Mouse (Mus musculus): Measurements from ENCODE around the gene Specc1. TPM values are rescaled to one million over a fixed set of nuclear protein-coding genes. Genes with fewer than 3 reads are reported as not detected.

Specc1 gene
- total RNA-seq, 2 experiments from 2014 or later: 85.8 to 91.6 TPM

DNA sequence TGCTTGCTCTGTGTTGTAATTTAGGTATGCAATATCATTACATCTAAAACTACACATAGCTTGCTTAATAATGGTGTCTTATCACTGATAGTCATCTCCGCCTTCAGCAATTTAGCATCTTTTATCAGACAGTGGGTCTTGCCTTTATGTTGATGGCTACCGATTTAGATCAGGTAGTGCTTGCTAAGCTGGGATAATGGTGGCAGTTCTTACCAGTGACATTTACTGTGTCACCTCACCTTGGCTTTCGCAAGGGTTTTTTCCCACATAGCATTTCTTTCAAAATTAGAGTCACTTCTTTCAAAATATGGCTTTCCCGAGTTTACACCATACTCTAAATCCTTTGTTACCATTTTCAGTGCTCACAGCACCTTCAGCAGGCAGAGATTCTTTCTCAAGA is 196.5 kb downstream of the Specc1 start:
- no peak for DNase-seq (ENCODE audit: low spot score in 2 of 2)
- no peak for TF ChIP-seq CTCF (conservative IDR thresholded peaks at IDR 0.05)
- H3K4me3 ChIP-seq: no peak overlapping the region
- no peak overlapping the region for H3K27ac ChIP-seq

DNA sequence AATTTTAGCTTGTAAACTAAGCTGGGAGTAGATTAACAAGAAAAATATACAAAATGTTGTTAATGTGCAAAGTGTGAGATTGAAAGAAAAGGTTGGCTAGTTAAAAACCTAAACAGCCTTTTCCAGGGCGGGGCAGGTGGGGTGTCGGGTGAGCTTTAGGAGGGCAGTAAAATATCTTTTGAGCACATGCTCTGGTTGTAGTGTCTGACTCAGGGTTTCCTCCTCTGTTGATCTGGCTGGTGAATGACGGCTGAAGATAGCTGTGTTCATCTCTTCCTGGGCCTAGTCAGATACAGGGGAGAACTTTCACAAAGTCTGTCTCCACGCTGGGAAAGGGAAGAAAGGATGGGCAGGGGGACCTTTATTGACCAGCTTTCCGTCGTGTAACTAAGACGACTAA is 203.2 kb downstream of the Specc1 start:
- TF ChIP-seq CTCF (conservative IDR thresholded peaks at IDR 0.05): no peak
- no peak for DNase-seq (ENCODE audit: low spot score in 2 of 2)
- no peak overlapping the region for H3K4me3 ChIP-seq
- H3K27ac ChIP-seq: no peak overlapping the region

DNA sequence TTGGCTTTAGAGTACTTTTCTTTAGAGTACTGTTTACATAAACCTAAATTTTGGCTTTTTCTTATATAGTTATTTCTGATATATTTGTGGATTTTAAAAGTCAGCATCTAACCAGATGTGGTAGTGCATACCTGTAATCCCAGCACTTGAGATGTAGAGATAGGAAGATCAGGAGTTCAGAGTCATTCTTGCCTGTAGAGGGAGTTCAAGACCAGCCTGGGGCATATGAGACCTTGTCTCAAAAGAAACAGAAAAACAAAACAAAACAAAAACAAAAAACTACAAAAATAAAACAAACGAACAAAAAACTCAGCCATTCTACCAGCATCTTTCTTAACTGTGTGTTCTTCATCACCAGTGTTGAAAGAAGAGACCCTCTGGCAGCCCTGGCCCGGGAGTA is 204.9 kb downstream of the Specc1 start:
- H3K4me3 ChIP-seq: no peak overlapping the region
- no peak overlapping the region for H3K27ac ChIP-seq
- DNase-seq (ENCODE audit: low spot score in 2 of 2): no peak
- peak; percentile 25; the same call in 1 of the 2 replicates for TF ChIP-seq CTCF (conservative IDR thresholded peaks at IDR 0.05)

DNA sequence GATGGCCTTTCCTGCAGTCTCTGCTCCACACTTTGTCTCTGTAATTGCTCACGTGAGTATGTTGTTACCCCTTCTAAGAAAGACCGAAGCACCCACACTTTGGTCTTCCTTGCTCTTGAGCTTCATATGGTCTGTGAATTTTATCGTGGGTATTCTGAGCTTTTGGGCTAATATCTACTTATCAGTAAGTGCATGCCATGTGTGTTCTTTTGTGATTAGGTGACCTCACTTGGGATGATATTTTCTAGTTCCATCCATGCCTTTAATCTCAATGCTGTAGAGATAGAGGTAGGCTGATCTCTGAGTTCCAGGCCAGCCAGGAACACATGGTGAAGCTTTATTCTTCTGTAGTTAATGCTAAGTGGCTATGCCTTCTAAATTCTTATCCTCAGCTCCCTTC is 207.8 kb downstream of the Specc1 start:
- no peak overlapping the region for H3K27ac ChIP-seq
- DNase-seq (ENCODE audit: low spot score in 2 of 2): no peak
- no peak for TF ChIP-seq CTCF (conservative IDR thresholded peaks at IDR 0.05)

DNA sequence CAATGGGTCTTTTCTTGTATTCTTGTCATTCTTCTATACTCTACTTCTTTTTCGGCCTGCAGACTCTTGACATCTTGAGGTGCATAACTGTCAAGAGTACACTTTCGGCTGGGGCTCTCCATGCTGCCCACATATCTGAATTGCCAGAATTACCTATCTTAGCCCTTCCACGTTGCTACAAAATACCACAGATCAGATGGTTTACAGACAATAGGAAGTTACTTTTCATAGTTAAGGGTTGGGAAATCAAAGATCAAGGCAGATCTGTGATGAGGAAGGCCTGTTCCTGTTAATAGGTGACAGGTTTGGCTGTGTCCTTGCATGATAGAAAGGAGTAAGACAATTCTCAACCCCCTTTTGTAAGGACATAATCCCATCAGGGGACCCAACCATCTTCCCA is 209.9 kb downstream of the Specc1 start:
- no peak for TF ChIP-seq CTCF (conservative IDR thresholded peaks at IDR 0.05)
- DNase-seq (ENCODE audit: low spot score in 2 of 2): no peak
- no peak overlapping the region for H3K4me3 ChIP-seq
- H3K27ac ChIP-seq: no peak overlapping the region

More for the DNA sequence above, 207.8 kb downstream of the Specc1 start:
- H3K4me3 ChIP-seq: no peak overlapping the region

DNA sequence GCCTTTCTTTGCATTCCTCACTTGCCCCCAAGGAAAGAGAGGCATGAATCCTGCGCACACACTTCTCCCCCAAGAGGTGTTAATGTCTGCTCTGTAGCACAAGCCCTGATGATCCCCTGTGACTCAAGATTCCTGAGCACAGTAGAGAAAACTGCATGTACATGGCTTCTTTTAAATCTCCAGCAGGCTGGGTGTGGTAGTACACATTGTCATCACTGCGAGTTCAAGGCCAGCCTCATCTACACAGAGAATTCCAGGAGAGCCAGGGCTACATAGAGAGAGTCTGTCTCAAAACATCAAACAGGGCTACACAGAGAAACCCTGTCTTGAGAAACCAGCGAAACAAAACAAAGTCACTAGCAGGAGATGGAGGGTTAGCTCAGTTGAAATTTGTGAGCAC is 211.6 kb downstream of the Specc1 start:
- DNase-seq (ENCODE audit: low spot score in 2 of 2): no peak
- Histone ChIP-seq H3K4me3 (no peak overlapping the region), H3K27ac (no peak overlapping the region)
- no peak for TF ChIP-seq CTCF (conservative IDR thresholded peaks at IDR 0.05)

DNA sequence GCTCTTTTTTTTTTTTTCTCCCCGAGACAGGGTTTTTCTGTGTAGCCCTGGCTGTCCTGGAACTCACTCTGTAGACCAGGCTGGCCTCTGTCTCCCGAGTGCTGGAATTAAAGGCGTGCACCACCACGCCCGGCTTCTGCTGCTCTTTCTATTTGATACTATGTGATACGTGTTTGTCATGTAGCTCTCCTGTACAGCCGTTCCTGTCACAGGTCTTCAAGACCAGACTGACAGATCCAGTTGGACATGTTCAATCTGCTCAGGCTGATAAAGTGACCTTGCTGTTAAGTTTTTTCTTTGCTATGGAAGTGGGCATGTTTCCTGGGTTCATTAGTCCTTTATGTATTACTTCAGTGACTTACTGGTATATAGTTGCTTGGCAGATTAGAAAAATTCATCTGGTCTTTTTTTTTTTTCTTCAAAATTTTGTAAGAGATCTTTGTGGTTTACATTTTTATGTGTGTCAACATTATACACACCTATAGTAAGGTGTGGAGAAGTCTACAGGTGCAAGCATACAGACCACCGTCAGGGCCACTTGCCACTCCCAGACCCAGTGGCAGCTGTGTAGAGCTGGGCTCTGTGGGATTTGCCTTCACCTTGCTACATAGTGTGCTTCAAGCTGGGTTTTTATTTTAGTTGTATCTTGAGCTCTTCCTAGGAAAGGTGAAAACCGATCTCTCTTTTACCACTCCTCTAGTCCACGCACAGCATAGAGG is 221.0 kb downstream of the Specc1 start:
- TF ChIP-seq CTCF (conservative IDR thresholded peaks at IDR 0.05): no peak

DNA sequence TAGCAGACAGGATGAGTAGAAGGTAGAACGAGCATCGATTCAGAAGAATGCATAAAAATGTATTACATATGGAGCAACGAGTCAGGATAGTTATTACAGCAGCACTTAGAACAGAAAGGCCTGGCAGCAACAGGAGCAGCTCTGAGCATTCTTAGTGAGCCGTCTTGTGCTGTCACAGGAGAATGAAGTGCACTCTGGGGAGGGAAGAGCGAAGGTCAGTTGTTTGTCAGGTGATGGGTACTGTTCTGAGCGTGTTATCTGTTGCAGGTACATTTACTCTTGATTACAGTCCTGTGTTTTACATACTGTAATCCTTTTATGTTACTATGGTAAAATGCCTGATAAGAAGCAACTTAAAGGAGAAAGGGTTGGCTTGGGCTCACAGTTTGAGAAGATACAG is 224.2 kb downstream of the Specc1 start:
- Histone ChIP-seq H3K4me3 (no peak overlapping the region), H3K27ac (no peak overlapping the region)
- DNase-seq (ENCODE audit: low spot score in 2 of 2): no peak
- TF ChIP-seq CTCF (conservative IDR thresholded peaks at IDR 0.05): no peak

More for the DNA sequence above, 221.0 kb downstream of the Specc1 start:
- no peak overlapping the region for H3K4me3 ChIP-seq
- H3K27ac ChIP-seq: no peak overlapping the region
- no peak for DNase-seq (ENCODE audit: low spot score in 2 of 2)

DNA sequence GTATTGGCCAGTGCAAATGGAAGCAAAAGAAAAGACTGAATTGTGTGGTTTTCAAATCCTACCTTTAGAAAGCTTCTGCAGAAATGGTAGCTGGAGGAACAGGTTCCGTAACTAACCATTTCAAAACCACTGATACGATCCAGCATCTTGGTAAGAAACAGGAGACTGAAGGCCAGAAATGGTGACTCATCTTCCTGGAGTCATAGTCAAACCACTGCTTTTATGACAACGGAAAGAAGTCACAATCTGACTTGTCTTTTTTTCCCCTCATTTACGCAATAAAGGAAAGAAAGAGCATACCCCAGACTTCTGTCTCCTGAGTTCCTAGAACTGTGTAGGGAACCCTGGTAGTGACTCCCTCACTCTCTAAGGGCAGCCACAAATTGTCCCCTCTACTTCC is 228.3 kb downstream of the Specc1 start:
- no peak for DNase-seq (ENCODE audit: low spot score in 2 of 2)
- Histone ChIP-seq H3K4me3 (no peak overlapping the region), H3K27ac (no peak overlapping the region)
- TF ChIP-seq CTCF (conservative IDR thresholded peaks at IDR 0.05): no peak

DNA sequence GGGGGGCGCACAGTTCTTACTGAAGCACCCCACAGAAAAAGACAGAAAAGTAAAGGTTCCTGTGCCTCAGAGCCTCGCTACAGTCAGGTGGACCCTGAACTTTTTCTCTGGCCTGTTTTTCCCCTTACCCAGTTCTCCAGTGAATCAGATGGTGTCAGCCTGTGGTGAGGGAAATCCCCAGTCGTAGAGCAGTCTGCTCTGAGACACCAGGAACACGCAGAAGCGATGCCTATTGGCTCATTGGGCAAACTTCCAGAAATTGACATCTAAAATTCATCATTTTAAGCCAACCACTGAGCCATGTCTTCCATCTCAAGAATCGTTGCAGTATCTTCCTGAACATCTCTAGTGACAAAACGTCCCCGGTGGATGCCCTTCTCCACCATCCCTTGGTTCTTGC is 230.5 kb downstream of the Specc1 start:
- no peak for TF ChIP-seq CTCF (conservative IDR thresholded peaks at IDR 0.05)
- no peak overlapping the region for H3K4me3 ChIP-seq
- H3K27ac ChIP-seq: no peak overlapping the region
- no peak for DNase-seq (ENCODE audit: low spot score in 2 of 2)

DNA sequence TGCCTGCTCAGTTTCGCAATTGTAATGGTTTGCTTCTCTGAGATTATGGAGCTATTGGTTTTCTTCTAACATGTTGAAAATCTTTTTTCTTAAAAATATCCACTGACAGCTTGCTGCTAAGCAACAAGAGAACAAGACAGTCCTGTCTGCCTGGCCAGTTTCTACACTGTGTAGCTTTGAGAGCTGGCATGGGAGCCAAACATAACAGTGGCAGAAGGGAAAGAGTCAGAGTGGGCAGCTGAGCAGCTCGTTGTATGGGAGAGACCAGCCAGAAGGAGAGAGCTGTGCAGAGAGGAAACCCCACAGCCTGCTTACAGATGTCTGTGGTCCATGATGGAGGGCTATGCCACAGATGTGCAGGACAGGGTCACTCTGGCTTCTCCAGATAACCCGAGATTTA is 235.5 kb downstream of the Specc1 start:
- DNase-seq (ENCODE audit: low spot score in 2 of 2): peak; percentile 32 to 61
- no peak overlapping the region for H3K4me3 ChIP-seq
- peak overlapping the region; percentile 65; the same call in 1 of the 2 replicates for H3K27ac ChIP-seq
- TF ChIP-seq CTCF (conservative IDR thresholded peaks at IDR 0.05): no peak

DNA sequence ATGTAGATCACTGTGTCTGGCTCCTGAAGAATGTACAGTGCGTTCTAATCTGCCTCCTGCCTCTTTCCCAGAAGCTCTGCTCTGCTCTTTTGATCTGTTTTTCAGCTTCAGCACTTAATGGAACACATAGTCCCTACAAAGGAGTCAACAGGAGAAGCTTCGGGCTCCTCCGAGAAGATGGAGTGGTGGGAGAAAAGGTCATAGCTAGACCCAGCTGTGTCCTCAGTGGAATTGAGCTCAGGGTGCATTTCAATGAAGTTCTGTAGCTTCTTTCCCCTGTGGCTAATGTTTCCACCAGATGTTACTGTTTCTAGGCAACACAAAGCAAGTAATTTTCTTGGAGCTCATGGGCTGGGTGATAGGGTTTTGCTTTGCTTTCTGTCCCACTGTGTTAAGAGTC is 236.6 kb downstream of the Specc1 start:
- no peak overlapping the region for H3K4me3 ChIP-seq
- TF ChIP-seq CTCF (conservative IDR thresholded peaks at IDR 0.05): no peak
- H3K27ac ChIP-seq: no peak overlapping the region

DNA sequence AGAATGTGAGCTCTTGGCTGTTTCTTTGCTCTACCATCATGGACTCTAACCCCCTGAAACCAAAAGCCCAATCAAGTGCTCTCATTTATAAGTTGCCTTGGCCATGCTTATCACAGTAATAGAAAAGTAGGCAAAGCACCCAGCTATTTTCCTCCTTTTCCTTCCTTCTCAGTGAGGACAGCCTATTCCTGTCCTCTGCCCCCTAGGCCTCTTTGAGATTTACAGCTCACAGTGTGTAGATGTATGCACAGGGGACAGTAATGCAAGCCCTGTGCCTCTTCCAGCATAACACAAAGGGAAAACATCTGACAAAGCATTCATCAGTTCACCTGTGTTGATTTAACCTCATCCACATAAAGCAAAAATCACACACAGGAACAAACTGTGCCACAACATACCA is 237.7 kb downstream of the Specc1 start:
- no peak for DNase-seq (ENCODE audit: low spot score in 2 of 2)
- Histone ChIP-seq H3K4me3 (no peak overlapping the region), H3K27ac (no peak overlapping the region)
- TF ChIP-seq CTCF (conservative IDR thresholded peaks at IDR 0.05): no peak

More for the DNA sequence above, 236.6 kb downstream of the Specc1 start:
- DNase-seq (ENCODE audit: low spot score in 2 of 2): no peak

DNA sequence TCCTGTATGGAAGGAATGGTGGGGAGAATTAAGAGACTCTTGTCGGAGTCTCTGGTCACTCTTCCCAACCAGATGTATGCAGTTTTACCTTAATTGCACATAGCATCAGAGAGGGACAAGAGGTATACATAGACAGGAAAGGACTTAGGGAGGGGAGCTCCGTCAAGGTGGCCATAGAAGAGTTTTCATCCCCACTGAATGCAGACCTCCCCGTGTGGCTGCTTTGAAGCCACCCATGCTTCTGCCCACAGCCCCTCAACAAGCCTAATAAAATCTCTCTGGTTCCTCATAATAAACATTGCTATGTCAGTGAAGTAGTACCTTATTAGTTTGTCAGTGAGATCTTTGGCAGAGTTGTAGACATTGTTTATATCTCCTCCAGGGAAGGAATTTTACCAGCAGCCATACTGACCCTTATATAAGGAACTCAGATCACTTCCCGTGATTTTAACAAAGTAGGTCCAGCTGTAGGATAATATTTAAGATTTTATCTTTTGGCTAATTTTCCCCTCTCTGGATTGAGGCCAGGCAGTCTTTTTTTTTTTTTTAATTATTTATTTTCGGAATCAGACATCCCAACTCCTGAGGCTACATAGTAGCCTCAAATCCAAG is 244.4 kb downstream of the Specc1 start:
- Histone ChIP-seq H3K27ac (no peak overlapping the region), H3K4me3 (no peak overlapping the region)
- DNase-seq (ENCODE audit: low spot score in 2 of 2): no peak
- TF ChIP-seq CTCF (conservative IDR thresholded peaks at IDR 0.05): no peak
